Mouse (Mus musculus) spleen, adult 18-20 months (tissue): ENCODE measurements around the gene Syn3.
"Not testable (repeated sequence)": the region's sequence is repeated elsewhere in the genome, so short reads cannot be mapped to it uniquely, and the experiment has no call there.

ENCODE experiments used
- DNase-seq, 2 experiments: peaks; one replicate each; pipeline ENCODE4 v3.0.0; 2022; ENCODE audit warnings: mixed read lengths in 2 of 2

Syn3 gene

DNA sequence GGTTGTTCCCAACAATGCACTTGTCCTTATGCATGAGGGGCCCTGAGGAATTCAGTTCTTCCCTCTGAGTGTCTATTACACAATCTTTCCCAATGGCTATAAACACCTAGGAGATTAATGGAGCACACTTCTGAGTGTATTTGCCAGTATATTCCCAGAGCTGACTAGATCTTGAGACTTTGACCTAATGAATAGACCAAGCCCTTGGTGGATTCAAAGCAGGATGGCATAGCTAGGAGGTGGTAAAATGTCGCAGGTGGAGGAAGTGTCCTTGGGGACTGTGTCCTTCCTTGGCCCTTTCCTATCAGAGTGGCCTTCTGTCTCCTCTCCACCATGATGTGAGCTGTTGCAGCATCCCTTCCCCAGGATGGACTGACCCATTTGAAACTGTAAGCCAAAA is 362.4 kb downstream of the Syn3 start:
- no peak for DNase-seq

DNA sequence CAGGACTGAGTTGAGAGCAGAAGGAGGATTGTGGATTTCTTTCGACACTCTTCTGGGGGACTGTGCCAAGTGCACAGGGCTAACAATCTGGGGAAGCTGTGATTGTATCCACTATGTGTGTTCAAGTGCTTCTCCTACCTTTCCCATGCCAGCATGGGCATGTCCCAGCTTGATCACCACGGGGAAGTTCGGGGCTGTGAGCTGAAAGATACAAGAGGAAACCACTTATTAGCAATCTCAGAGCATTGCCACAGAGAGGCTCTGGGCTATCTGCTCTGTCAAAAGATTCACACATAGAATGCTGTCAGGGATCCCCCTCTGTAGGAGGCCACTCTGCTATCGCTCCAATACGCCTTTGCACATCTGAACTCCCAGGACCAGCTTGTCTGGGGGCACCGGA is 363.8 kb downstream of the Syn3 start:
- no peak for DNase-seq

DNA sequence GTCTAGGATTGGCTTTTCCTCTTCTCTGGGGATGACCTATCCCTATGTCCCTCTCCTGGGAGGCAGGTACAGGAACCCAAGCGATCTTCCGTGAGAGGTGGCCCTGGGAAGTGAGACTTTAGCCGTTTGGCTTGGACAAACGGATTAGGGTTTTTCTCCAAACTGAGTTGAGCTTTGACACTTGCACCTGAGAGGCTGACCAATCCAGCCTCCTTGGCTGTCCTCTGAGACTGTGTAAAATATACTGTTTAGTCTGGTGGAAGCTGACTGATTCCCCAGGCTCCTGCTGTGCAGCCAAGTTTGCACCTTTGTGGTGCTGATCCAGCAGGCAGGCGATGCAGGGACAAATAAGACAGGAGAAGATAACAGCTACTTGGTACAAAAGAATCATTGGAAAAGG is 364.4 kb downstream of the Syn3 start:
- DNase-seq = no peak

DNA sequence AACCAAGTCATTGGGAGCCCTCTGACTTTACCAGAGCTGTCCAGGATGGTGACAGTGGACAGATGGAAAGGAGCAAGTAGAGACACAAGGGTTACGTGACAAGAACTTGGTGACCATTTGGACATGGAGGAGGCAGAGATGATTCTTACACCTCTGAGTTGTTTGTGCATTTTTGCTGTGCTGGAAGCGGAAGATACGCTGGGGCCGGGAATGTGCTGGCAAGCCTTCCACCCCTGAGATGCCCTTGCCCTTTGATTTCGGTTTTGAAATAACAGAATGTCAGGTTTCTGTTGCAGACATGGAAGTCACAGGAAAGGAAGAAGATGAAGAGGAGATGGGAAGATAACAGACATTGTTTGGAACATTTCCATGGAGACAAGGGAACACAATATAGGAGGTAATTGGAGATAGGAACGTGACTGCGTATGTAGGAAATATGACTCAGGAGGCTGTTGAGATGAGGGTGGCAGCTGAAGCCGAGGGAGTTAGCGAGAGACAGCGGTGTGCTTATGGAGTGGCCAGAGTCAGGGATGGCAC is 366.2 kb downstream of the Syn3 start:
- no peak for DNase-seq

DNA sequence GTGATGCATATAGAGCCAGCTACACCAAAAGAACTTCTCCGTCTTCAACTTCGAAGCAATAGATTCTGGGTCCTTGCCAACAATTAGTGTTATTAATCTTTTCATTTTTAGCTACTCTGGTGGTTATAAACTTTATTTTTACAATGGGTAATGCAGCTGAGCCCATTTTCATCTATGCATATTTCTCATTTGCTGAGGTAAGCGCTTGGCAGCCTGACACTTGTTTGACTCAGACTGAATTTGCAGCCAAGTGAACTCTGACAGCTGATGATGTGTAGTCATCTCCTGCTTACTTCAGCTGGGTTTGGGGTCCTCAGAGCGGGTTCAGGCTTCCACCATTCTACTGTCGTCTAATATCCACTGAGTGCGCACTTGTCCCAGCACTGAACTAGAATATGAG is 369.6 kb downstream of the Syn3 start:
- DNase-seq = no peak

DNA sequence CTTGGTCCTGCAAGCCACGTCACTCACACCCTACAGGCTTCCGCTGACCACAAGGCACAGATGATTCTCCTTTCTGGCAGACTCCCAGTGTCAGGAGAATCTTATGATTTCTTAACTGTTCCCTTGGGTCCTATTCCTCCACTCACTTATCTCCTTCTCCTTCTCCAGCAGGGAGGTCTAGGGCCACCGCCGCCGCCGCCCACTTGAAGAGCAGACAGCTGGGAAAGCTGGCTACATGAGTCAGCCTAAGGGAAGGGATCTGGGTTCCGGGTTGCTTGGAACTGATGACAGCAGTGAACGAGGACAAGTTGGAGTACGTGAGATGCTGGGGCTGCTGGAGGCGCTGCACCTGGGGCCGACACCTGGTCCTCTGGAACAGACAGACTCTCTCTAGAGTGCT is 372.2 kb downstream of the Syn3 start:
- DNase-seq = no peak

DNA sequence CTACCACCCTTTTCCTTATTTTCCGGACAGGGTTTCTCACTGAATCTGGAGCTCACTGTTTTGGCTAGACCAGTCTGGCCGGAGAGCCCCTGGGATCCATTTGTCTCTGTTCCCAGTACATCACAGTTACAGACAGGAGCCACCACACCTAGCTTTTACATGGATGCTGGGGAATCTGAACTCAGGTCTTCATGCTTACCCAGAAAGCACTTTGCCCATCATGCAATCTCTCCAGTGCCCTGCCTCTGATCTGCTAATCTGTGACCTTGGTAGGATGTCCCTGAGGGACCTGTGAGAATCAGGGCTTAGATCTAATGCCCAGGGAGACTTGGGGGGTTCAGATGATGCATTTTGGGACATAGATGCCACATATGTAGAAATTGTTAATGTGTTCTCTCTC is 373.3 kb downstream of the Syn3 start:
- DNase-seq = no peak

DNA sequence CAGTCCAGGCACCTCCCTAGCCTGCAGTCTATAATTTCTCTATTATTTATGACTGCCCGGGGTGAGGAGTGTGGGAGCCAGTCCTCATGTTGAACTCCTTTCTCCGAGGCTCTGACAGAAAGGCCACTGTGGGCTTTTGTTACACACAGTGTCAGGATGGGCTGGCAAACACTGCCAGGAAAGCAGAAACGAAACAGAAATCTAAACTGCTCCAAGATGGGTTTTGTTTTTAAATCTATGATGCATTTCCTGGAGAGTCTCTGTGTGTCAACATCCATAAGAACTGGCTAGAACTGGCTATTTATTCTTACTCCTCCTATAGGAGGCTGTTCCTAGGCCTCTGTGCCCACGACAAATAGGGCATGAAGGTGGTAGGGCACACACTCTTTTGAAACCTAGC is 374.6 kb downstream of the Syn3 start:
- DNase-seq = no peak

DNA sequence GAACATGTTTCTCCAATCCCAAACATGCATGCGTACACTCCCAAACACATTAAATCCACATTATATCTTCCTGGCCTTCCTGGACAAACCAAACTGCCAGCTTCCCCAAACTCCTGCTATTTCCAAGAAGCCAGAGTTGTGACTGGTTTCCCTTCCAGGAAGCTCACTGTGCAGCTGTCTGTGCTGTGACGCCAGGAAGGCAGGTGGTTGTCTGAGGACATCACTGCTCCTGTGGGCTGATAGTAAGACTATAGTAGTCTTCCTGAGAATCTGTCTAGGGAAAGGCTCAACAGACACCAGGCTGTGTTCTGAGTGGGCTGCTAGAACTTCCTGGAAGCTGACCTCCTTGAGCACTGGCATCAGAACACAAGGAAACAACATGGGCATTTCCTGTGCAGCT is 375.5 kb downstream of the Syn3 start:
- DNase-seq = no peak

DNA sequence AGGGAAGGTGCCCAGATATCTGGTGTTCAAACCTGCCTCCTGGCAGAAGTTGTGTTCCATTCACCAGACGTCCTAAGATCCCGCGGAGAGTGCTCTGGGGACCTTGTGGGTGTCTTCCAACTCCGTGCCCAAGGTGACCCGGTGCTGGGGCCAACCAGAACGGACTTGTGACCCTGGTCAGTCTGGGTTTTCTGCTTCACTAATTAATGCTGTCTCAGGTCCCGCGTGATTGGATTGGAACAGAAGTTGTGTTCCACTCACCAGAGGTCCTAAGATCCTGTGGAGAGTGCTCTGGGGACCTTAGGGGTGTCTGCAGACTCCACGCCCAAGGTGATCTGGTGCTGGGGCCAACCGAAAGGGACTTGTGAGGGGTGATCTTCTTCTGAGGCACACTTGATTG is 376.2 kb downstream of the Syn3 start:
- not testable (repeated sequence) for DNase-seq

DNA sequence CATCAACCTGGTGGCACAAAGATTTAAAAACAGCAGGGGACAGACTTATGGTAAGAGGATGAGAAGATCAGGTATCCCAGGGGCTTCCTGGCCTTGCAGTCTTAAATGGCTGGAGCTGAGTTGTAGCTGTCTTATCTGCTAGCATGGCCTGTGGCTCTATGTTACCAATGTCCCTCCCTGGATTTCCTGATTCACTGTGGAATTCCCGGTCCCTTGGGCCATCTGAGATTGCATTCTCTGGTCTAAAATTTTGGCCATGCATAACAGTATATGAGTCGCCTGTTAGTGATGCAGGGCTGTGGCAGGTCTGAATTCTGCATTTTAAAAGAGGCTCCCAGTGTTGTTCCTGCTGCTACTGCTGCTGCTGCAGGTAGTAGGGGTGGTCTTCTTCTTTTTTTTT is 382.4 kb downstream of the Syn3 start:
- DNase-seq = no peak

DNA sequence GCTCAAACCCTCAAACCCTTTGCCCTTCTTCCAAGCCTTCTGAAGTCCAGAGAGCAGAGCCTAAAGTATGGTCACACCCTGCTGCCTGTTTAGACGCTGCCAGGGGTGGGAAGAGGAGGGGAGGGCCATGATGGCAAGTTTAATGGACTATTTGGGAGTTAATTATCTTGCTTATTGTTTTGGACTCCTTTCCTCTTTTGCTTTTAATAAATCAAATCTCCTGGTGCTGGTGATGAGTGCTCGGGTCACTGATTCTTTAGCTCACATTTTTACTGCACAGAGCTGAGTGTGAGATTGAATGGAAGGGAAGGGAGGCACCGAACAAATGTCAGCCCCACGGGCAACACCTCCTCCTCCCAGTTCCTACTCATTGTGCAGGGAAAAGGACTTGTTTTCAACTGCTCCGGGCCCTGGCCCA is 384.3 kb downstream of the Syn3 start:
- DNase-seq = no peak

DNA sequence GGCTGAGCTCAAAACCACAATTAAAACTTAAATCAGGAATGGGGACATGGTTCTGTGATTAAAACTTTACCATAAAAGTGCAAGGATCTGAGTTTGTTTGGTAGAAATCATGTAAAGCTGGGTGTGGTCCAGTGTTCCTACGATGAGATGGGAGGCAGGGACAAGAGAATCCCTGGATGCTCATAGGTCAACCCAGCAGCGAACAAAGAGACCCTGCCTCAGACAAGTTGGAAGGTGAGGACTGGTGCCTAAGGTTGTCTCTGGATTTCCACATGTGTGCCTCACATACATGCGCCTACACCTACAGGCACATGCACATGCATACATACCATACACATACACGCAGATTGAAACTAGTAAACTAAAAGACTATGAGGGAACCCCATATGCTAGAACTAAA is 389.9 kb downstream of the Syn3 start:
- DNase-seq = no peak

DNA sequence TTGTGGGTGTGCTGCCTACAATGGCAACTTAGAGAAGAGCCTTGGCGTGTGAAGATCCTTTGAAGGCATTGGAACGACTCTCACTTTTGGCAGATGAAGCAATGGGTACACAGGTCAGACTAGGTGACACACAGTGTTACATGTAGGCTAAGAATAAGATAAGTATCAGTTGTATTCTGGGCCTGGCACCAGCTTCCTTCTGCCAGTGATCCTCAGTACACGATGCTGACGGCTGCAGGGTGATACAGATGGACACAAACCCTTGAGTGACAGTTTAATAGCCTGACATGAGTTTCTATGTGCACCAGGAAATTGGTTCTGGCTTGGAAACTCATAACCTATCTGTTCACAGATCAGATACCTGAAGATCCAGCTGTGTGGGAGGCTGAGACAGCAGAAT is 391.0 kb downstream of the Syn3 start:
- DNase-seq = no peak

DNA sequence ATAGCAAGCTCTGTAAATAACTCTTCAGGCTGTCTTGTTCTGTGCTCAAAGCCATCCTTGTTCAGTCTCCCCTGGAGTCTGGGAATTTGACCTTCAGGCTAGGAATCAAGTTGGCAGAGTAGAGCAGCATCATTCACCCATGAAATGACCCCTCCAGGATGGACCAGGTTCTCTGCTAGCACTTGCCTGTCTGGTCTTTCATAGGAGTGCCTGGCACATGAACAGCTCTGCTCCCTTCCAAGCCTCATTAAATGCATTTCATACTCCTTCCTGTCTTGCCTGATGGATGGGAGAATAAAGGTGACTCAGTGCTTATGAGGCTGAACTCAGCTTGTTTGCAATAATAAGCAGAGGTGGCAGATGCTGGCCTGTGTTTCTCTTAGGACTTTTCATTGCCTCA is 394.7 kb downstream of the Syn3 start:
- no peak for DNase-seq

DNA sequence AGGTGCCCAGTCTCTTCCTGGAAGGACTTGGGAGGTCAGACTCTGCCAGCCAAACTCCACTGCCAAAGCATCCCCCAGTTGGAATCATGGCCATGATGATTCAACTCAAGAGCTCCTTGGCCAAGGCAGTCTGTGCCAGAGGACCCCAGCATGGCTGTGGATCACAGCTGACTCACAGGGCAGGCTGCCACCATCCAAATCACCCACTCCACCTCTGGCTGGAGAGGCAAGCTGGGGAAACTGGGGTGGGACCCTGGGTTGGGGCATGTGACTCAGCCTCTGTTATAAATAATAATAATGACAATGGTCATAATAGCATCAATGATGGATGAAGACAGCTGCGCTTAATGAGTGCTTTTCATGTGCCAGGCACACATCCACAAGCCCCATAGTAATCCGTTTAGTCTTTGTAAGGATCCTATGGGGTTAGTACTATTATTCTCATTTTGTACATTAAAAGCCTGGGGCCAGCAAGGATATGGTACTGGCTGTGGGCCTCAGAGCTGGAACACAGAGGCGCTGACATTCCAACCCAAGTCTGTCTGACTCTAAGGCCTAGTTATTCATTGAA is 398.3 kb downstream of the Syn3 start:
- DNase-seq = no peak

DNA sequence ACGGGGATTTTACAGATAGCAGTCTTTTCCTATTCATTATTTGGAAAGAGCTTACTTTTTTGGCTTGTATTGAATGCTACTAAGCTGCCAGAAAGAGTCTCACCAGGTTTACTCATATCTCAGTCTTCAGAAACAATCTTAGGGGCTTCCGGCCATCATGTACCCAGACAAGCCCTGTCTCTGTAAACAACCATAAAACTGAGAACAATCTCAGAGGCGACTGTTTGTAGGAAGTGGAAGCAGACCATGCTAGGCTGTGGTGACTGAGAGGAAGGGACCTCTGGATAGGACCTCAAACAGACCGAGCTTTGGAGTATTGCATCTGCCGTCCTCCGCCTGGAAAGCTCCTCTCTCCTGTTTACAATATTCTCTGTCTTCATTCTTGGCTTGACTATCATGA is 400.3 kb downstream of the Syn3 start:
- no peak for DNase-seq

DNA sequence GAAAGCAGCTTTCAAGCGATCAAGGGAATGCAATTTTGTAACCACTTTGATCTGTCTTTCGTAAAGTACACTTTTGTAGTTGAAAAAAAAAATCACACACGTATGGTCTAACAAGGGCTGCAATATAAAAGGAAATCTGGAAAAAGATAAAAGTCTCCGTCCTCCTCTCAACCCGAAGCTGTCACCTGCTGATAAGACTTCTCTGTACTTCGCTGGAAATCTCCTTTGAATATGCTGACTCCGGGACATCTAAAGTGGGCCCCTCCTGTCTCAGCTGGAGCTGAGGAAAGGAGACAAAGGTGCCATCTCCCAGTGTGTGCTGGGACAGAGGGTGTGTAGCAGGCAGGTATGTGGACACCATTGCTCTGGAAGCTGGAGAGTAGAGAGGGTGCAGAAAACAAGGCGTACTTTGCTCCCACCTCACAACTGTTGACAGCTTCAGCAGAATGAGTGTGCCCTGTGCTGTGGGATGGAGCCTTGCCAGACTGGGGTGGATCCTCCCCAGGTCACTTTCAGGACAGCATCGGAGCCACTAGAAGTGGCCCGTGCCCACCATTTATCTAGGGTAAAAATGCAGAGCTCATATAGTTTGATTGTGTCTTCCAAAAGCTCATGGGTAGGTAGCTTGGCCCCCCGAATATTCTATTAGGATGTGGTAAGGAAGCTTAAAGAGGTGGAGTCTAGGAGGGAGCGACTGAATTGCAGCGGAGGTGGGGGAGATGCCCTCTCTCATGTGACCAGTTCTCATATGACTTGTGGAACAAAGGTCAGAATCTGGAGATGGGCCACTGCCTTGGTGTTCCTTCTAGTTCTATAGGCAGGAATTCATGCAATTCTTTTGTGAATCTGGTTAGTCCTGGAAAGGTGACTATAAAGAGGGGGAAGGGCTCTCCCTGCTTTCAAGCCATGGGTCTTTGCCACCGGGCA is 405.3 kb downstream of the Syn3 start:
- no peak for DNase-seq

DNA sequence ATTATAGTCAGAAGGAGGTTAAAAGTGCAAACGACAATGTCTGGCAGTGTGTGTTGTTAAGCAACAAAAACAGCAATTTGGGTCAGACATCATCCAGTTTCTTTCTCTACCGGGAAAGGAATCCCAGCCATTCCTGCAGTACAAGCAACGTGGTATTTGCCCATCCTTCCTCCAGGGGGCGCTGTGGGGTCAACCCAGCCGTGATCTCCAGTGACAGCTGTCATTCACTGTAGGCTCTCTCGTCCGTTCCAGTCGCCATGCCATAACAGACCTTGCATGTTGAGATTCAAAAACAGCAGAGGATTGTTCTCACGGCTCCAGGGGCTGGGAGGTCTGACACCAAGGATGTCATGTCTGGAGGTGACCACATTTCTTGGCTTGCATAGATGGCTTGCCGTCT is 406.8 kb downstream of the Syn3 start:
- DNase-seq = peak in 1 of 2 experiments; percentile 6

DNA sequence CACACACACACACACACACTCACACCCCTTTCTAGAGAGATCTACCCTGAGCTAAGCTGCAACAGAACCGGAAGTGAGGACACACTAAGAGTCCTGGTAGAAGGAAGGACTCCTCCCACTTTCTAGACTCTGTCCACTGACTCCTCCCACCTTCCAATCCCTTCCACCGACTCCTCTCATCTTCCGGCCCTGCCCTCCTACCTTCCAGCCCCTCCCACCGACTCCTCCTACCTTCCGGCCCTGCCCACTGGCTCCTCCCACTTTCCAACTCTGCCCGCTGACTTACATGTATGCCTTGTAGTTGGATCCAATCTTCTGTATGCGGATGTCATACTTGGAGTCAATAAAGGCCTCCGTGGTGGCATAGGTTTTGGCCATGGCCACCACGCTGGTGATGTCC is 418.8 kb downstream of the Syn3 start:
- no peak for DNase-seq

DNA sequence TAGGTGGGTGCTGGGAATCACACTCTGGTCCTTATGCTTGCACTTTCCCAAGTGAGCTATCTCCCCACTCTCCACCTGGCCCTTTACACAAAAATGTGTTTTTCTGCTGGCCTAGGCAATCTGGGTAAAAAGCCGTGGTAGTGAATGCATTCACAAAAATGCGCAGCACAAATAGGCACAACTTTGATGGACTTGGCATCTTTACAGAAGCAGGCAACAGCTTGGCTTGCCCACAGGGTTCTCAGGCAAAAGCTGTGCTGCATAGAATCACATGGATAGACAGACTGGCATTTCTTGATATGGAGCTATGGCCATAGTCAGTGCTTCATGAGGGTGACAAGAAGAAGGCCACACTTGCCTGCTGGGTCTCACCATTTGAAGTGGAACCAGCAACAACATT is 419.9 kb downstream of the Syn3 start:
- no peak for DNase-seq

DNA sequence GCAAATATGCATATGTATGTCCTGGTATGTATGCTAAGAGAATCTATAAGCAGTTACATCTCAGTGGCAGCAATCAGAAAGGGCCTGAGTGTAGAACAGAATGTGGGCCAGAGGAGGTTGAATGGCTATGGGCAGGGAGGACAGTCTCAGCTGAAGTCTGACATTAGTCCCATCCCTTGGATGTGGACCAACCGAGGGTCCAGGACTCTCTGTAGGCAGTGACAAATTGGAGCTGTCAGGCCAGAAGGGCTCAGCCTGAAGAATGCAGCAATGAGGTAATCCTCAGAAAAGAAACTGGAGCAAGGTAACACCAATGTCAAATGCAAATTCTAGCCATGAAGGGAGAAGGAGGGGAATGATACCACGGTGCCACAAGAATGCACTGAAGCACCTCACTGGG is 421.4 kb downstream of the Syn3 start:
- DNase-seq = no peak

DNA sequence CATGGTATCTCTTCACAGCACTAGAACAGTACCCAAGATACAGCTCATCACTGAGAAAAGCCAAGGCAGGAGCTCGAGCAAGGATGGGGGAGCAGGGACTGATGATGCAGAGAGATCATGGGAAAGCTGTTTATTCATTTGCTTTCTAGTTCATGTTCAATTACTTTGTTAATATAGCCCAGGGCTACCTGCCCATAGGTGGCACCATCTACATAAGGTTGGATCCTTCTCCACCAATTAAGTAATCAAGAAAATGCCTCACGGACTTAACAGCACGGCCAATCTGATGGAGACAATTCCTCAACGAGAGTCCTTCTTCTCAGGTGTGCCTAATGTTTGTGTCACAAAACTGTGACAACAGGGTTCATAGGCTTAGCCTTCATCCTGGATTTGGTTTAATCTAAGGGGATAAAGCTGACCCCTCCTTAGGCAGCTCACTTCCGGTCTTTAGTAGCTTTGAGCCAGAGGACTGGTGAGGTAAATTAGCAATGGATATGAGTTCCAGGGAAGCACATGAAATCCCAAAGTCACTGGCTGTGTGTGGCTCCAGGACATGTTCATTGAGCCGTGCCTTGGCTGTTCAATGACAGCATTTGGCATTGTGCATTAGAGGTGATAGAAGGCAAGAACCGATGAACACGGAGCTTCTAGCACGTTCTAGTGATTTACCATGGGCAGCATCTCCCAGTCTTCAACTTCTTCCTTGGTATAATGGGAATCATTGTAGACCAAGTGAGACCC is 423.6 kb downstream of the Syn3 start:
- DNase-seq = no peak

DNA sequence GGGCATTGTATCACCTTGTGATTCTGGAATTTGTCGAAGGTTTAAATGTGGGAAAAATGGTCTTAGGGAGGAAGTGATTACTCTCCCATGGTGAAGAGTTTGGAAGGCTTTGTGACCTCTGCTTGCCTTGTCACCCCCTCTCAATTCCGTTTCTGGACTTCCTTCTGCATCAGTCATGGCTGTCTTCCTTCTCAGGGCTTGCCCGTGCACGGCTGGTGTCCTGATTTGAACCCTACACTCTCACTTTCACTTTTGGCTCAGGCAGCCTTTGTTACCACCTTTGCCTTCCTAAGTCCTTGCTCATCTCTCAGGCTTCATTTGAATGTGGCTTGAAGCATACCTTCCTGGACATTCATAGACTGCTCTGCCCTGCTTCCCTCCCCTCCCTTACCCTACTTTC is 424.6 kb downstream of the Syn3 start:
- DNase-seq = no peak
